Mouse (Mus musculus): ENCODE data around the gene Daam1. TPM values are rescaled to one million over a fixed set of nuclear protein-coding genes. Genes with fewer than 3 reads are reported as not detected.

Daam1 gene
- polyA plus RNA-seq, 1 experiment from 2014 or later, result 11.2 TPM

- no peak for ATAC-seq
- Histone ChIP-seq H3K27me3 (replicated peaks) (no peaks in the 10 kb centered on the region), H3K4me3 (no peak overlapping the region), H3K27ac (no peak overlapping the region), H3K36me3 (peaks cover 5% of the 10 kb centered on the region), H3K4me1 (no peaks in the 10 kb centered on the region), H3K4me2 (no peak overlapping the region), H3K9ac (no peak overlapping the region), H3K9me3 (replicated peaks) (no peaks in the 10 kb centered on the region)
- WGBS (ENCODE audit: insufficient replicate concordance), result 76% methylated on average over 2 of the region's 2 CpGs
Measured at GRCm38 (mm10) chr12:71999671-72000070, 168.8 kb downstream of the Daam1 start.

GRCm38 (mm10) chr12:72001811-72002210 is 170.9 kb downstream of the Daam1 start:
- H3K36me3 ChIP-seq, result no peaks in the 10 kb centered on the region
- ATAC-seq, result no peak
- H3K9me3 ChIP-seq (replicated peaks), result no peaks in the 10 kb centered on the region
- no peaks in the 10 kb centered on the region for H3K27me3 ChIP-seq (replicated peaks)
- no peak overlapping the region for H3K27ac ChIP-seq
- H3K4me2 ChIP-seq, result no peak overlapping the region
- no peaks in the 10 kb centered on the region for H3K4me1 ChIP-seq
- H3K9ac ChIP-seq, result no peak overlapping the region
- 82% methylated on average over 1 of the region's 1 CpGs for WGBS (ENCODE audit: insufficient replicate concordance)
- no peak overlapping the region for H3K4me3 ChIP-seq

- Histone ChIP-seq H3K9ac (no peak overlapping the region), H3K4me1 (no peaks in the 10 kb centered on the region), H3K4me2 (no peak overlapping the region), H3K9me3 (replicated peaks) (no peaks in the 10 kb centered on the region), H3K36me3 (no peaks in the 10 kb centered on the region), H3K4me3 (no peak overlapping the region), H3K27me3 (replicated peaks) (no peaks in the 10 kb centered on the region), H3K27ac (no peak overlapping the region)
- no peak for ATAC-seq
- WGBS (ENCODE audit: insufficient replicate concordance), result 68% methylated on average over 3 of the region's 3 CpGs
Measured at GRCm38 (mm10) chr12:72005307-72005706, 174.4 kb downstream of the Daam1 start.

- Histone ChIP-seq H3K4me2 (no peak overlapping the region), H3K4me1 (no peaks in the 10 kb centered on the region), H3K9me3 (replicated peaks) (no peaks in the 10 kb centered on the region), H3K9ac (no peak overlapping the region), H3K36me3 (no peaks in the 10 kb centered on the region), H3K4me3 (no peak overlapping the region), H3K27ac (no peak overlapping the region), H3K27me3 (replicated peaks) (no peaks in the 10 kb centered on the region)
- no peak for ATAC-seq
- WGBS (ENCODE audit: insufficient replicate concordance), result 68% methylated on average over 3 of the region's 3 CpGs
Measured at GRCm38 (mm10) chr12:72007656-72008055, 176.8 kb downstream of the Daam1 start.

- ATAC-seq, result no peak
- Histone ChIP-seq H3K9me3 (replicated peaks) (no peaks in the 10 kb centered on the region), H3K4me1 (no peaks in the 10 kb centered on the region), H3K27me3 (replicated peaks) (no peaks in the 10 kb centered on the region), H3K9ac (no peak overlapping the region), H3K36me3 (no peaks in the 10 kb centered on the region), H3K4me2 (no peak overlapping the region), H3K27ac (no peak overlapping the region), H3K4me3 (no peak overlapping the region)
- WGBS (ENCODE audit: insufficient replicate concordance), result 82% methylated on average over 13 of the region's 13 CpGs
Measured at GRCm38 (mm10) chr12:72009051-72009902, 178.4 kb downstream of the Daam1 start.

- Histone ChIP-seq H3K4me1 (no peaks in the 10 kb centered on the region), H3K4me2 (no peak overlapping the region), H3K4me3 (no peak overlapping the region), H3K9me3 (replicated peaks) (no peaks in the 10 kb centered on the region), H3K36me3 (no peaks in the 10 kb centered on the region), H3K9ac (no peak overlapping the region), H3K27me3 (replicated peaks) (no peaks in the 10 kb centered on the region), H3K27ac (no peak overlapping the region)
- no peak for ATAC-seq
- 89% methylated on average over 3 of the region's 3 CpGs for WGBS (ENCODE audit: insufficient replicate concordance)
Measured at GRCm38 (mm10) chr12:72011404-72011803, 180.5 kb downstream of the Daam1 start.

GRCm38 (mm10) chr12:72012126-72012525 is 181.2 kb downstream of the Daam1 start:
- no peak overlapping the region for H3K27ac ChIP-seq
- H3K27me3 ChIP-seq (replicated peaks), result no peaks in the 10 kb centered on the region
- no peak for ATAC-seq
- no peaks in the 10 kb centered on the region for H3K4me1 ChIP-seq
- H3K4me2 ChIP-seq, result no peak overlapping the region
- no peaks in the 10 kb centered on the region for H3K36me3 ChIP-seq
- 78% methylated on average over 6 of the region's 6 CpGs for WGBS (ENCODE audit: insufficient replicate concordance)
- H3K9ac ChIP-seq, result no peak overlapping the region
- no peak overlapping the region for H3K4me3 ChIP-seq
- no peaks in the 10 kb centered on the region for H3K9me3 ChIP-seq (replicated peaks)

GRCm38 (mm10) chr12:72013711-72014354 is 183.0 kb downstream of the Daam1 start:
- Histone ChIP-seq H3K36me3 (no peaks in the 10 kb centered on the region), H3K27me3 (replicated peaks) (no peaks in the 10 kb centered on the region), H3K9me3 (replicated peaks) (no peaks in the 10 kb centered on the region), H3K27ac (no peak overlapping the region), H3K4me1 (no peaks in the 10 kb centered on the region), H3K4me2 (no peak overlapping the region), H3K4me3 (no peak overlapping the region), H3K9ac (no peak overlapping the region)
- 79% methylated on average over 13 of the region's 13 CpGs for WGBS (ENCODE audit: insufficient replicate concordance)
- ATAC-seq, result no peak

GRCm38 (mm10) chr12:72014355-72014776 is 183.5 kb downstream of the Daam1 start:
- WGBS (ENCODE audit: insufficient replicate concordance), result 68% methylated on average over 10 of the region's 10 CpGs
- Histone ChIP-seq H3K9ac (no peak overlapping the region), H3K36me3 (no peaks in the 10 kb centered on the region), H3K9me3 (replicated peaks) (no peaks in the 10 kb centered on the region), H3K27ac (no peak overlapping the region), H3K27me3 (replicated peaks) (no peaks in the 10 kb centered on the region), H3K4me1 (no peaks in the 10 kb centered on the region), H3K4me2 (no peak overlapping the region), H3K4me3 (no peak overlapping the region)
- no peak for ATAC-seq

GRCm38 (mm10) chr12:72015296-72015695 is 184.4 kb downstream of the Daam1 start:
- no peak overlapping the region for H3K4me2 ChIP-seq

GRCm38 (mm10) chr12:72020285-72020684 is 189.4 kb downstream of the Daam1 start:
- H3K4me1 ChIP-seq, result peaks cover 9% of the 10 kb centered on the region; the same call in 1 of the 2 replicates
- H3K27ac ChIP-seq, result no peak overlapping the region
- WGBS (ENCODE audit: insufficient replicate concordance), result 79% methylated on average over 4 of the region's 4 CpGs
- H3K27me3 ChIP-seq (replicated peaks), result no peaks in the 10 kb centered on the region
- H3K36me3 ChIP-seq, result no peaks in the 10 kb centered on the region
- no peak overlapping the region for H3K4me3 ChIP-seq
- ATAC-seq, result no peak
- no peak overlapping the region for H3K4me2 ChIP-seq
- no peak overlapping the region for H3K9ac ChIP-seq
- H3K9me3 ChIP-seq (replicated peaks), result peaks cover 5% of the 10 kb centered on the region; the same call in 1 of the 2 replicates

More at GRCm38 (mm10) chr12:72015296-72015695, 184.4 kb downstream of the Daam1 start:
- Histone ChIP-seq H3K4me1 (no peaks in the 10 kb centered on the region), H3K36me3 (no peaks in the 10 kb centered on the region), H3K9ac (no peak overlapping the region), H3K27ac (no peak overlapping the region), H3K27me3 (replicated peaks) (no peaks in the 10 kb centered on the region), H3K4me3 (no peak overlapping the region), H3K9me3 (replicated peaks) (no peaks in the 10 kb centered on the region)
- 62% methylated on average over 5 of the region's 5 CpGs for WGBS (ENCODE audit: insufficient replicate concordance)
- ATAC-seq, result no peak

- peaks cover 9% of the 10 kb centered on the region; the same call in 1 of the 2 replicates for H3K4me1 ChIP-seq
- WGBS (ENCODE audit: insufficient replicate concordance), result 47% methylated on average over 5 of the region's 5 CpGs
- no peak overlapping the region for H3K9ac ChIP-seq
- H3K9me3 ChIP-seq (replicated peaks), result peaks cover 5% of the 10 kb centered on the region; the same call in 1 of the 2 replicates
- no peak overlapping the region for H3K27ac ChIP-seq
- no peak overlapping the region for H3K4me2 ChIP-seq
- ATAC-seq, result no peak
- no peaks in the 10 kb centered on the region for H3K27me3 ChIP-seq (replicated peaks)
- no peaks in the 10 kb centered on the region for H3K36me3 ChIP-seq
- no peak overlapping the region for H3K4me3 ChIP-seq
Measured at GRCm38 (mm10) chr12:72021543-72021942, 190.7 kb downstream of the Daam1 start.
